Mouse (Mus musculus) olfactory bulb, adult 2 months (tissue): Measurements from ENCODE around the gene Gja8.

ENCODE experiments used
- CTCF ChIP-seq: fragments of 200-500 bp; IDR thresholded peaks from 2 replicates; pipeline ENCODE4 v1.5.1; 2012; ENCODE audit warnings: low read depth, mild to moderate bottlenecking, low read length, moderate library complexity; ENCODE audit not compliant: insufficient read depth
- POLR2A ChIP-seq: fragments of 200-500 bp; IDR thresholded peaks from 2 replicates; pipeline ENCODE4 v1.6.1; 2012; ENCODE audit warnings: mild to moderate bottlenecking, low read depth, low read length, moderate library complexity; ENCODE audit not compliant: insufficient read depth

- no peak for TF ChIP-seq CTCF
- no peak for TF ChIP-seq POLR2A
These were observed 23.4 kb downstream of the Gja8 start for GRCm38 (mm10) chr3:96902336-96902999.
